Mouse (Mus musculus) ovary, postnatal 10 days (tissue): ENCODE data around the gene Erh.

Experiments
- DNase-seq: peaks from one replicate; pipeline ENCODE4 v3.0.0; 2022; ENCODE audit warnings: low spot score

The Erh gene

DNA sequence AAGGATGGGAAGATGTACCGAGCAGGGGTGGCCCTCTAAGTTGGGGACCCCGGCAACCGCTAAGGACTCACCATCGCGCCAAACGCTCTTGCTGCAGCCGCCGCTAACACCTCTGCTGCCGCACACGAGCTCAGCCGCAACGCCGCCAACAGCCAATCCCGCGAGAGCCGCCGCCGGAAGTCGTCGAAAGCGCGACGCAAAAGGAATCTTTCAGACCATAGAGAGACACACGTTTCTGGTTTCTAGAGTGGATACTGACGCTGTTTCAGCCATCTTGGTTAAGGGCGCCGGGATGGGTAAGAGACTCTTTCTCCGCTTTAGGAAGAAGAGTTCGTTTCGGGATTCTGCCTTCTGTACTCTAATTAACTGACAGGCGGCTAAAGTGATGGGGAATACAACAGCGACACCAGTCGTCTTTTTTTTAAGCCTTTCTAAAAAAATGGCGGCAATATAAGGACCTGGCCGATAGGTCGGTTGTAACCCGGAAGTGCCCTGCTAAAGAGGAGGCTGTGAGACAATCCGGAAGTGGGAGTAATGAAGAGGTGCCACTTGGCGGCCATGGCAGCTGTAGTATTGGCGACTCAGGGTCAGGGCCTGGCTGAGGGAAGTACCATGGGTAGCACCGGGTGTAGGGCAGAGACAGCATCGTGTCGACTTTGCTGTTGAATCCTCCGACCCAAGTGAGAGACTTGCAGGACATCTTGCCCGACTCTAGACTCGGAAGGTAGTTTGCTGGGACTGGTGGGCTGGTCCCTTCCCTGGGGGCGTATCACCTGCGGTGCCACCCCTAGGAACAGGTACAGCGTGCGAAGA is at the start of gene Erh, which contains the start of gene Slc39a9:
Gene Erh, minus strand, starts transcription at position 649 of the 813 bp plus-strand sequence.
Gene Slc39a9, plus strand, starts transcription at position 191 of the 813 bp plus-strand sequence.
- DNase-seq, result peak; percentile 90

DNA sequence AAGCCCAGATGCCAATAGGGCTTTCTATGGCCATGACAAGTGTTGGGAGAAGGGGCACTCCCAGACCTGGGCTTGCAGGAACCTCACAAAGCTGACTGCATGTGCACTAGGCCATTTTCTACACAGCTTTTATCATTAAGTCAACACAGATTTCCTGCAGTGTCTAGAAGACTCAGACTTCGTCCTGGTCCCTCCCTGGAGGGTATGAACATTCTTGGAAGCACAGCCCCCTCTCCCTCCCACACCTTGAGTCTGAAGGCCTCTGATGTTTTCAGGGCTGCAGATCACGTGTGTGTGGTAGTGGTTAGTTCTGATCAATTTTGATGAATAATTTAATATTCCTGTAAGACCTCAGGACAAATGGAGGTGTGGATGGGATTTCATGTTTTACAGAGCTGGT is 49.6 kb upstream of the Erh start:
- no peak for DNase-seq

GRCm38 (mm10) chr12:80692269-80692972 is 48.3 kb upstream of the Erh start, which contains the start of gene Plekhd1:
Plekhd1 (plus strand) TSS chr12:80692591.
- no peak for DNase-seq

GRCm38 (mm10) chr12:80691671-80692091 is 47.5 kb upstream of the Erh start:
- no peak for DNase-seq

GRCm38 (mm10) chr12:80689696-80690095 is 45.6 kb upstream of the Erh start:
- no peak for DNase-seq

- no peak for DNase-seq
Measured at GRCm38 (mm10) chr12:80687788-80688211, 43.7 kb upstream of the Erh start.

DNA sequence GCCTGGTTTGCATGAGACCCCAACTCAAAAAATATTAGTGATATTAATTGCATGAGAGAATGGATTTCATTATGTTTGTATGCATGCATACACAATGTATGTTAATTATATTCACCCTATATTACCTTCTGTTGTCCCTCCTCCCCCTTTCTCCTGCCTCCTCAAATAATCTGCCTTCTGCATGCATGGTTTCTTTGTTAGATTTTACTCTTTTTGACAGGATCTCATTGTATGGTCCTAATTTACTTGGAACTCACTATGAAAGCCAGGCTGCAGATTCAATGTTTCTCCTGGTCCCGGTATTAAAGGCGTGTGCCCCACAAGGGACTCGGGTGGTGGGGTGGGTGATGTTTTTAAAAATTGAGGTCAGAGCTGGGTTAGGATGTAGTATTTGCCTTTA is 40.2 kb upstream of the Erh start:
- no peak for DNase-seq

DNA sequence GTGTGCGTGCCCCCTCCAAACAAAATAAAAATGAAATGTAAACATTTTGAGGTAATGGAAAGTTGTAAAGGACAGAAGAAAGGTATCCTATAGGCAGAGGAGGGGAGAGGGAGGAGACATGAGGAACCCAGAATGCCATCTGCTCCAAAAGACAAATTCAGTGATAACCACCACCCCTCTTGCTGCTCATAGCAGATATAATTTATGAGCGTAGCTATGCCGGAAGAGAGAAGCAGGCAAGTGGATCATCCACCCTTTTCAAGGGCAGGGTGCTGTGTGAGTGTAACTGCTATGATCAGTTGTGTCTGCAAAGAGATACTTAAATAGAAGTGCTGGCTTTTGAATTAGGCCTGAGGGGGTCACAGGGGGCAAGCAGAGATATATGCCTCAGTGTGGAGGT is 39.4 kb upstream of the Erh start:
- DNase-seq, result no peak

DNA sequence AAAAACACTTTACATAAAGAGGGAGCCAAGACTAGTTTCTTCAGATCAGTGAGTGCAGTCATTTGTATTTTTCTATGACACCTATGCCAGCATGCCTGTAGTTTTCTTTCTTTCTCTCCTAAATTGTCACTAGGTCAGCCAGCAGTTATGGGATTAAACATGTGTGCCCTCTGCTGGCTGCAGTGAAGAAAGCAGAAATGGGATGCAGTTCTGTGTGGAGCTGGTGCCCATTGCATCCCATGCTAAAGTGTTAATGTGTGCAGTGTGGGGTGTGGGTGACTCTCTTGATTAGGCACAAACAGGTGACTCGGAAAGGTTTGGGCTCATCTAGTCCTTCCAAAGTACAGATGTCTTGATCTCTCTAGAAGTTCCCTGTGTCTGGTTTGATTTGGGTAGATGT is 37.2 kb upstream of the Erh start:
- DNase-seq, result no peak

- no peak for DNase-seq
Measured at GRCm38 (mm10) chr12:80673170-80673569, 29.0 kb upstream of the Erh start.

DNA sequence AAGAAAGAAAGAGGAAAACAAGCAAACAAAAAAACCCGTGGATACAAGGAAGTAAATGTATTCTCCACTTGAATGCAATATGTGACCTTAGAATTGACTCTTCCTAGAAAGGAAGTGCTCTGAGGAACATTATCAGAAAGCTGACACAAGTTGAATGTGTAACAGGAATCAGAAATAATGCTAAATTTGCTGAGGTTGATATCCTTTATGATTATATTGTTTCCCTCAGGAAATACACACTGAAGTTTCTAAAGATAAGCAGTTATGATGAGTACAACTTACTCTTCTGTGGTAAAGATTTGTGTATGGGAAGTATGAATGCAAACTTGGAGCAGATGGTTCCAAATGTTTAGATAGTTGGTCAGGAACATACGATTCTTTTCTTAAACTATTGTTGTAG is 24.2 kb upstream of the Erh start:
- DNase-seq, result no peak

DNA sequence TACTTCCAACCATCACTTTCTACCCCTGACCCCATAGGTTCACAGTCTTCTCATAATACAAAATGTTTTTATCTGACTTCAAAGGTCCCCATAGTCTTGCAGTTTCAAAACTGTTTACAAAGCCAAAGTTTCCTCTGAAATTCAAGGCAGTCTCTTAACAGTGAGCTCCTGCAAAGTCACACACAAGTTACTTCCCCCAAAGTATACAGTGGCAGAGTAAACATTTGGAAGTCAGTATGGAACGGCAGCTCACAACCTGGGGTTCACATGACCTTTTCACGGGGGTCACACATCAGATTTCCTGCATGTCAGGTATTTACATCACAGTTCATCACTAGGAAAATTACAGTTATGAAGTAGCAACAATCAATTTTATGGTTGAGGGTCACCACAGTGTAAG is 19.8 kb upstream of the Erh start:
- no peak for DNase-seq

- DNase-seq, result no peak
Measured at GRCm38 (mm10) chr12:80662322-80662721, 18.2 kb upstream of the Erh start.

DNA sequence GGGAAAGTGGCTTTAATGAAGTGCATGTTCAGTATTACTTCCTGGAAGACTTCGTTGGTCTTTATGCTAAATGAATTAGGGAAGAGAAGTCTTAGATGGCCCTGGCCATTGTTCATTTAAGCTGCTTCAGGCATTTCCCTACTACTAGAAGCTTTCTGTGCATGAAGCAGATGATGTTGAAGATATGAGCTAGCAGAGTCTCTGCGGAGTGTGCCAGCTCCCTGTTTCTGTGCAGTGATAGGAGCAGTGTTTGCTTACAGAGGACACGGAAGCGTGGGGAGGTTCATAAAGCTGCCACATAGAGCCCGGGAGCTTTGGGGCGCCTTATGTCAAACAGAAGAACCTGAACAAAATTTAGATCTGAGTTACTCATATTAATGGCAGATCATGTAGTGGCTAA is 14.5 kb upstream of the Erh start:
- no peak for DNase-seq

GRCm38 (mm10) chr12:80654659-80655025 is 10.5 kb upstream of the Erh start:
- DNase-seq, result no peak

GRCm38 (mm10) chr12:80653951-80654658 is 10.0 kb upstream of the Erh start:
- DNase-seq, result no peak

DNA sequence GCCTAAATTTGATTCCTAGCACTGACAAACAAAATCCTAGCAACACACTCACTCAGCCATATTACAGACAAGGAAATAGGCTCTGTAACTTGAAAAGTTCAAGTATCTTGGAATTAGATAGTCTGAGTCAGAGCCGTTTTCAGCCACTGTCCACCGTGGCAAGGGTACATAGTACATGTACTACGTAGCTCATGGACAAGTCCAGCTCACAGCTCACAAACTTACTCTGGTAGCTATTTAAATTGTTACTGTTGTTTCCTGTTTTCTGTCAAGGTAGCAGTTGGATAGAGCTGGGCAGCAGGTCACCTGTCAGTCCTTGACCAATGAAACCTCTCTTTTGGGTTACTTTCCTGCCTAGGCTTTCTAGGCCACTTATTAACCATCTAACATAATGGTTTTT is 2.2 kb upstream of the Erh start:
- no peak for DNase-seq

DNA sequence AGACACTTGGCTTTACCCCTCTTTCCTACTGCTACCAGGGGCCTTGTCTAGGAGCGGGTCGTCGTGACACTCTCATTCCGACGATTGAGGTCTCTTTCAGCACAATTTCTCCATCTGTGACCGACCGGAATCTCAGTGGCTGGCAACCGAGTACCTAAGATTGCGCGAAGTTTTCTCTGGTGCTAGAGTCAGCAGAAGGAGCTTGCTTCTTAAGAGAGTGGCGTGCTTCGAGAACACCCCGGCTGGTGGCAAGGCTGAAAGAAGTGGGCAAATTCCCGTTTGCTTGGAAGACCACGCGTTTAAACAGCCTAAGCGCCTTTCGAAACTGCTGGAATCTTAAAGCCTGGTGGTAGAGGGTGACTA is 346 bp upstream of the Erh start:
- no peak for DNase-seq

GRCm38 (mm10) chr12:80642725-80643692 is 1.1 kb downstream of the Erh start:
- peak; percentile 15 for DNase-seq

GRCm38 (mm10) chr12:80631790-80632189 is 12.4 kb downstream of the Erh start:
- no peak for DNase-seq

- DNase-seq, result no peak
Measured at GRCm38 (mm10) chr12:80620501-80620900, 23.6 kb downstream of the Erh start.
